Mouse (Mus musculus) limb, embryonic 10.5 days (tissue): ENCODE data around the gene Map4. TPM values are rescaled to one million over a fixed set of nuclear protein-coding genes. Genes with fewer than 3 reads are reported as not detected.

ENCODE experiments used
- DNase-seq: peaks from one replicate; pipeline ENCODE4 v3.0.0-alpha.2; 2017; ENCODE audit warnings: low spot score
- H3K27ac ChIP-seq: fragments of 300-500 bp; sonication (generic); 2 replicates; pipeline ENCODE4 v1.5.1; 2016; ENCODE audit warnings: mild to moderate bottlenecking
- H3K27me3 ChIP-seq: fragments of 300-500 bp; sonication (generic); 2 replicates; pipeline ENCODE4 v1.6.1; 2016; ENCODE audit warnings: low read depth, mild to moderate bottlenecking; ENCODE audit not compliant: poor library complexity, severe bottlenecking
- H3K36me3 ChIP-seq: fragments of 300-500 bp; sonication (generic); 2 replicates; pipeline ENCODE4 v1.6.1; 2016; ENCODE audit warnings: mild to moderate bottlenecking, moderate library complexity
- H3K4me1 ChIP-seq: fragments of 300-500 bp; sonication (generic); 2 replicates; pipeline ENCODE4 v1.6.1; 2016
- H3K4me3 ChIP-seq: fragments of 300-500 bp; sonication (generic); 2 replicates; pipeline ENCODE4 v1.5.1; 2016; ENCODE audit warnings: mild to moderate bottlenecking, moderate library complexity
- H3K9me3 ChIP-seq: fragments of 300-500 bp; sonication (generic); replicated peaks from 2 replicates; pipeline ENCODE4 v1.6.1; 2016; ENCODE audit warnings: mild to moderate bottlenecking
- WGBS: fragments of 180-500 bp; shearing (Covaris S2); methylation state at CpG from one replicate; pipeline ENCODE4 v1.1.7; 2016; 5-methylcytosine and 5-hydroxymethylcytosine counted together
- polyA plus RNA-seq: library from polyadenylated mRNA; unstranded; fragments of >200 nt; fragmentation: Nextera tagmentation; extraction: Ambion mirVana; gene quantifications from 2 replicates; pipeline ENCODE4 v1.2.1, GENCODE M21; 2016

Map4 gene
- polyA plus RNA-seq, 1 experiment from 2014 or later = 43.9 TPM

- Histone ChIP-seq H3K9me3 (no peaks in the 10 kb centered on the region), H3K27me3 (no peaks in the 10 kb centered on the region), H3K4me3 (no peak overlapping the region), H3K36me3 (peaks cover 47% of the 10 kb centered on the region), H3K4me1 (no peaks in the 10 kb centered on the region), H3K27ac (no peak overlapping the region)
- no peak for DNase-seq
- WGBS = 94% methylated on average over 2 of the region's 2 CpGs
Measured at GRCm38 (mm10) chr9:110038485-110038884, 107.2 kb downstream of the Map4 start.

DNA sequence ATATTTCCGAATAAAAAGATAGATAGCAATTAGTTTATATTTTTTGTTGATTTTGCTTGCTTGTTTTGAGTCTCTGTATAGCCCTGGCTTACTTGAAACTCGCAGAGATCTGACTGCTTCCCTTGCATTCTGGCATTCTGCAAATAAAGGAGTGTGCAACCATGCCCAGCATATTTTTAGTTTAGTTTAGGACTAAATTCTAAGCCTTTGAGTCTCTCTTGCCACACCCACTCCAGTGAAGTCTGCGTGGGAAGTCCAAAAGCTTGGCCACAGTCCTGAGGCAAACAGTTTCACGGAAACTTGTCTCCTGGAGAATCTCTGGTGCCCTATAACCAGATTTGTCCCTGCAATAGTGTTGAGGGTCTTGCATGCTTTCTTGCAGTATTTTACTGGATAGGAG, 113.1 kb downstream of the Map4 start:
- no peak overlapping the region for H3K27ac ChIP-seq
- H3K4me3 ChIP-seq = no peak overlapping the region
- H3K9me3 ChIP-seq = no peaks in the 10 kb centered on the region
- no peak for DNase-seq
- H3K27me3 ChIP-seq = no peaks in the 10 kb centered on the region
- 96% methylated on average over 4 of the region's 4 CpGs for WGBS
- H3K36me3 ChIP-seq = peaks cover 4% of the 10 kb centered on the region
- H3K4me1 ChIP-seq = no peaks in the 10 kb centered on the region

DNA sequence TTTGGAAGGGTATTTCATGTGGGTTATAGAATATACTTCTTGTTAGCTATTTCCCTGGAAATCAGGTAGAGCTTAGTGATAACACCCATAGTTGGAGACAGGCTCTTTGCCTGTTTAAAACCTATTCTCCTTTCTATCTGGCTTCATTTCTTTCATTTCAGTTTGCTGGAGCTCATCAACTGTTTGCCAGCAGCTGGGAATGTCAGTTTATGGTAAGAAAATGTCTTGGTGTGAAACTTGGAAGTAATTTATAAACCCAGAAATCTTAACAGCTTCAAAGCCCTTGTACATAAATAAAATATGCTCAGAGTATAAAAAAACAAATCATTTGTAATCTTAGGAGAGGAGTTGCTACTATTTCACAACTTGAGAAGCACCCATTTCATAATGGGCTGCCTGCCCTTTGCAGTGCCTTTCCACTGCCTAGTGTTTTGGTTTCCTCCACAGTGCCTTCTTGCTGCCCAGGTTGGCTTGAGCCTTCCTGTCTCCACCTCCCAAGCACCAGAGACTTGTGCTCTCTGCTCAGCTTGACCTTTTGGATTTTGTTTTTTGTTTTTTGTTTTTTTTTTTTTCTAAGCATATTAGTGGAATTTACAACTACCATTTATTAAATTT, 114.6 kb downstream of the Map4 start:
- Histone ChIP-seq H3K4me1 (no peaks in the 10 kb centered on the region), H3K27me3 (no peaks in the 10 kb centered on the region), H3K4me3 (no peak overlapping the region), H3K9me3 (no peaks in the 10 kb centered on the region), H3K36me3 (no peaks in the 10 kb centered on the region), H3K27ac (no peak overlapping the region)
- no peak for DNase-seq

DNA sequence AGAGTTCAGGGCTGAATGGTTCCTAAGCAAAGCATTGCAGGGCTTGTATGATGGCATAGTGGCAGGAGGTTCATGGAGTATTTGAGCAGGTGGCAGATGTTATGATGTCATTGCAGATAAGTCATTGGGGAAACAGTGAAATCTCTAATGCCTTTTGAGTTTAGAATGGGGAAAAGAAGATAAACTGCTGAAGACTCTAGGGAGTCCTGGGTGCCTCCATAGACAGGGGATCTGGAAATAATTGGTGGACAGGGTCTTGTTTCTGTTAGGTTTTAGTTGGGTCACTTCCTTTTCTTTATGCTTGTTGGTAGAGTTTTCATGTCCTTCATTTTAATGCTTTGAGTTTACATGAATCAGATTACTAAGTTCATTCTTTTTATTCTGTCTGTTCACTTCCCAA, 116.0 kb downstream of the Map4 start:
- Histone ChIP-seq H3K27me3 (no peaks in the 10 kb centered on the region), H3K36me3 (no peaks in the 10 kb centered on the region), H3K9me3 (no peaks in the 10 kb centered on the region), H3K4me1 (0 out of 2 replicates have a peak, but pooled peaks cover 1% of the 10 kb centered on the region), H3K27ac (no peak overlapping the region), H3K4me3 (no peak overlapping the region)
- DNase-seq = no peak

- Histone ChIP-seq H3K4me1 (peaks cover 6% of the 10 kb centered on the region; the same call in 1 of the 2 replicates), H3K4me3 (no peak overlapping the region), H3K9me3 (no peaks in the 10 kb centered on the region), H3K27me3 (no peaks in the 10 kb centered on the region), H3K36me3 (0 out of 2 replicates have a peak, but pooled peaks cover 2% of the 10 kb centered on the region), H3K27ac (no peak overlapping the region)
- 65% methylated on average over 3 of the region's 3 CpGs for WGBS
- no peak for DNase-seq
Measured at GRCm38 (mm10) chr9:110047857-110048256, 116.6 kb downstream of the Map4 start.

DNA sequence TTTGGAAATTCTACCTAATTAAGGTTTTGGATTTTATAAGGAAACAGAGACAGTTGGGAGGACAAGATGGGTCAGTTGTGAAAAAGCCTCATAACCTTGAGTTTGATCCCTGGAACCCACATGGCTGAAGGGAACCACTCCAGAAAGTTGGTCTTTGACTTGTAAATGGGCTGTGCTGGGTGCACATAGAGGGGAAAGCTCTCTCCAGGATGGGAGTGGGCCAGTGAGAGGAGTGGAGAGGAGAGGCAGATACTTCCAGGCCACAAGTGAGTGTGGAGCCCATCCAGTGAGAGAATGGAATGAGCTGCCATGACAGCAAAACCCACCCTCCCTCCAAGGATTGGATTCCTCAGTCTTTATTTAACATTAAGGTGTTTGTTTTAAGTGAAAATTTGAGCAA, 119.9 kb downstream of the Map4 start:
- Histone ChIP-seq H3K4me1 (peaks cover 17% of the 10 kb centered on the region; the same call in 1 of the 2 replicates), H3K27me3 (no peaks in the 10 kb centered on the region), H3K27ac (no peak overlapping the region), H3K36me3 (peaks cover 5% of the 10 kb centered on the region; the same call in 1 of the 2 replicates), H3K9me3 (no peaks in the 10 kb centered on the region), H3K4me3 (no peak overlapping the region)
- no peak for DNase-seq

GRCm38 (mm10) chr9:110051869-110052661, 120.8 kb downstream of the Map4 start:
- no peak overlapping the region for H3K27ac ChIP-seq
- H3K4me3 ChIP-seq = no peak overlapping the region
- DNase-seq = no peak
- no peaks in the 10 kb centered on the region for H3K27me3 ChIP-seq
- no peaks in the 10 kb centered on the region for H3K9me3 ChIP-seq
- H3K36me3 ChIP-seq = peaks cover 5% of the 10 kb centered on the region; the same call in 1 of the 2 replicates
- peaks cover 17% of the 10 kb centered on the region; the same call in 1 of the 2 replicates for H3K4me1 ChIP-seq
- WGBS = 69% methylated on average over 23 of the region's 23 CpGs

- no peak overlapping the region for H3K4me3 ChIP-seq
- H3K9me3 ChIP-seq = no peaks in the 10 kb centered on the region
- DNase-seq = no peak
- 82% methylated on average over 4 of the region's 4 CpGs for WGBS
- no peaks in the 10 kb centered on the region for H3K27me3 ChIP-seq
- peaks cover 5% of the 10 kb centered on the region; the same call in 1 of the 2 replicates for H3K36me3 ChIP-seq
- H3K4me1 ChIP-seq = peaks cover 17% of the 10 kb centered on the region; the same call in 1 of the 2 replicates
- no peak overlapping the region for H3K27ac ChIP-seq
Measured at GRCm38 (mm10) chr9:110052951-110053304, 121.7 kb downstream of the Map4 start.

GRCm38 (mm10) chr9:110053305-110054079, 122.2 kb downstream of the Map4 start:
- WGBS = 59% methylated on average over 8 of the region's 8 CpGs
- Histone ChIP-seq H3K9me3 (no peaks in the 10 kb centered on the region), H3K4me1 (peaks cover 17% of the 10 kb centered on the region; the same call in 1 of the 2 replicates), H3K4me3 (no peak overlapping the region), H3K27me3 (no peaks in the 10 kb centered on the region), H3K27ac (no peak overlapping the region), H3K36me3 (peaks cover 5% of the 10 kb centered on the region; the same call in 1 of the 2 replicates)
- no peak for DNase-seq

DNA sequence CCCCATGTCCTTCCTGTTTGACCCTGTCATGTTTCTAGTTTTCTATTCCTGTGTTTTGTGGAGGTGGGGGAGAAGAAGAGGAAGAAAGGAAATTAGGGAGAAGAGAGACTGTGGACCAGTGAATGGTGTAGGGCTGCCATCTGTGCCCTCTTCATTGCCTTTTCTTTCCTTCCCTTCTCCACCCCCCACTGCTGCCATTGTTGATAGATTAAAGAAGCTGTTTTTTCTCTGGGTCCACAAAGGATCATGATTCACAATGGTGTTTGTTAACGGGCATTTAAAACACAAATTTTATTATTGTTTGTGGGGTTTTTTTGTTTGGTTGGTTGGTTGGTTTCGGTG, 122.8 kb downstream of the Map4 start:
- Histone ChIP-seq H3K4me1 (peaks cover 17% of the 10 kb centered on the region; the same call in 1 of the 2 replicates), H3K4me3 (no peak overlapping the region), H3K27me3 (no peaks in the 10 kb centered on the region), H3K36me3 (peaks cover 5% of the 10 kb centered on the region; the same call in 1 of the 2 replicates), H3K9me3 (no peaks in the 10 kb centered on the region), H3K27ac (no peak overlapping the region)
- WGBS = 88% methylated on average over 2 of the region's 2 CpGs
- DNase-seq = no peak

- H3K27ac ChIP-seq = no peak overlapping the region
- H3K36me3 ChIP-seq = peaks cover 5% of the 10 kb centered on the region; the same call in 1 of the 2 replicates
- H3K27me3 ChIP-seq = no peaks in the 10 kb centered on the region
- no peak overlapping the region for H3K4me3 ChIP-seq
- DNase-seq = no peak
- H3K4me1 ChIP-seq = peaks cover 17% of the 10 kb centered on the region; the same call in 1 of the 2 replicates
- H3K9me3 ChIP-seq = no peaks in the 10 kb centered on the region
- 81% methylated on average over 3 of the region's 3 CpGs for WGBS
Measured at GRCm38 (mm10) chr9:110054781-110055180, 123.5 kb downstream of the Map4 start.

- no peaks in the 10 kb centered on the region for H3K27me3 ChIP-seq
- H3K36me3 ChIP-seq = peaks cover 5% of the 10 kb centered on the region; the same call in 1 of the 2 replicates
- no peak for DNase-seq
- H3K27ac ChIP-seq = no peak overlapping the region
- 89% methylated on average over 1 of the region's 1 CpGs for WGBS
- peaks cover 16% of the 10 kb centered on the region; the same call in 1 of the 2 replicates for H3K4me1 ChIP-seq
- no peak overlapping the region for H3K4me3 ChIP-seq
- no peaks in the 10 kb centered on the region for H3K9me3 ChIP-seq
Measured at GRCm38 (mm10) chr9:110057200-110057599, 125.9 kb downstream of the Map4 start.

- Histone ChIP-seq H3K4me3 (no peak overlapping the region), H3K9me3 (no peaks in the 10 kb centered on the region), H3K27me3 (no peaks in the 10 kb centered on the region), H3K36me3 (peaks cover 9% of the 10 kb centered on the region), H3K4me1 (no peaks in the 10 kb centered on the region), H3K27ac (no peak overlapping the region)
- DNase-seq = no peak
- 89% methylated on average over 2 of the region's 2 CpGs for WGBS
Measured at GRCm38 (mm10) chr9:110060761-110061160, 129.5 kb downstream of the Map4 start.
